Mouse (Mus musculus) G1E-ER4 (cell line): Measurements from ENCODE around the gene Izumo1. TPM values are rescaled to one million over a fixed set of nuclear protein-coding genes. Genes with fewer than 3 reads are reported as not detected.

Source experiments
- GATA1 ChIP-seq: IDR thresholded peaks from one replicate; pipeline ENCODE4 v1.8.0; 2012; ENCODE audit warnings: low read length, inconsistent platforms
- polyA plus RNA-seq: library from polyadenylated mRNA; stranded (reverse); fragments of >175 nt; gene quantifications from 2 replicates; pipeline ENCODE4 v1.2.3, GENCODE M21; 2012

Izumo1 gene
- polyA plus RNA-seq, 1 experiment = 0.14 TPM

DNA sequence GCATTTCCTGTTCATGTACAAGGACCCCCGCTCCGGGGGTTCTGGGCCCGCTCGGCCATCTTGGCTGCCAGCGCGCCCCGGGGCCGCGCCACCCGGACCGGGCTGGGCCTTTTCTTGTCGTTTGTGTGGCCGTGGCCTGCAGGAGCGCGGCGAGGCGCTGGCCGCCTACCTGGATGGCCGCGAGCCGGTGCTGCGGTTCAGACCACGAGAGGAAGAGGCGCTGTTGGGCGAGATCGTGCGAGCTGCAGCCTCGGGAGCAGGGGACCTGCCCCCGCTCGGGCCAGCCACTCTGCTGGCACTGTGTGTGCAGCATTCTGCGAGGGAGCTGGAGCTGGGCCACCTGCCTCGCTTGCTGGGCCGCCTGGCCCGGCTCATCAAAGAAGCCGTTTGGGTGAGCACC is 10.9 kb downstream of the Izumo1 start:
- TF ChIP-seq GATA1 = no peak

DNA sequence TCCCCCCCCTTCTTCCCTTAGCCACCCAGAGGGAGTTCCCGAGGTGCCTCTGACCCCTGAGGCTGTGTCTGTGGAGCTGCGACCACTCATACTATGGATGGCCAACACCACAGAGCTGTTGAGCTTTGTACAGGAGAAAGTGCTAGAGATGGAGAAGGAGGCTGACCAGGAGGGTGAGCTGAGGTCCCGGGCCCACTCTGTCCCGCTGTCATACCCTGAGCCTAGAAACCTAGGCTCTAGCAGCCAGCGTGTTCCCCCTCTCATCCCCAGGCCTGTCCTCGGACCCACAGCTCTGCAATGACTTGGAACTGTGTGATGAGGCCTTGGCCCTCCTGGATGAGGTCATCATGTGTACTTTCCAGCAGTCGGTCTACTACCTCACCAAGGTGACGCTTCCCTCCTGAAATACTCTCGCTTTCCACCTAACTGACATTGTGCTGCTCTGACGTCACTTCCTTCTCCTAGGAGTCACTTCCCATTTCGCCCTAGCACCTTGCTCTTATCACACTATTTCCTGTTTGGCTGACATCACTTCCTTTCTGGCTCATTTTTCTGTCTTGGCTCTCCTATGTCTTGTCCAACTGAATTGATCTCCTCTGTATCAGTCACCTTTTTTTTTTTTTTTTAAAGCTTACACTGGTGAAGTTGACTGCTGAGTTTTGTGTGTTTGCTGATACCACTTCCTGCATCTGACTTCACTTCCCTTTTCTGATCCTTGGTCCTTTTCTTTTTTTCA is 13.5 kb downstream of the Izumo1 start:
- TF ChIP-seq GATA1 = no peak

DNA sequence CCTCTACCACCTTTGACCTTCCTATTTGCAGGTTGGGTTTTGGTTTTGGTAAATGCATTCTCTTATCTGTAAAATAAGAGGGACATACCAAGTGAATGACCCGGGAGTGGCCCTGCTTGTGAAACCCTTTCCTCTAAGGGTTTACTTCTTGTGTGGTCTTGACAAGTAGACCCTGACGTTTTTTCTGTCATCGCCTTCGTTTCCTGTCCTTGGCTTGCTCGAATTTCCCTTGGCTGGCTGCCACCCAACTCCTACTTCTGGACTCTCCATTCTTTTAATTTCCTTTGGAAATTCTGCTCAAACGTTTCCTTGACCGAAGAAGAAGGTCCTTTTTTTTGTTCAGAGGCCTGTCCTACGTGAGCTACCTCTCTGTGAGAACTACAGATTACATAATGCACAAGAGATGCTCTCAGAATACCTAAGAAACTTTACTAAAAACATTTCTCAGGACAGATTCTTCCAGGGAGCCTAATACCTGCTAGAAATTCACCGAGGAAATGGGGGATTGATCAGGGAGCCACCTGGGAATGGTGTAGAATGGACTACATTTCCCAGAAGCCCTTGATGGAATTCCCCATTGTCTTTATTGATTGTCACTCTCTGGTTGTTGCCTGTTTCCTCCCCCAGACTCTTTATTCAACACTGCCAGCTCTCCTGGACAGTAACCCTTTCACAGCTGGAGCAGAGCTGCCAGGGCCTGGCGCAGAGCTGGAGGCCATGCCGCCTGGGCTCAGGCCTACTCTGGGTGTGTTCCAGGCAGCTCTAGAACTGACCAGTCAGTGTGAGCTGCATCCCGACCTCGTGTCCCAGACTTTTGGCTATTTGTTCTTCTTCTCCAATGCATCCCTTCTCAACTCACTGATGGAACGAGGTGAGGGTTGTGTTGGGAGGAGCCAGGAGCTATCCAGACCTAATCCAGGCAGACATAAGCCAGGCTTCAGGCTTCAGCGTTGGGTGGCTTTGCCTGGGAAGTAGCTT is 14.4 kb downstream of the Izumo1 start:
- TF ChIP-seq GATA1 = no peak

DNA sequence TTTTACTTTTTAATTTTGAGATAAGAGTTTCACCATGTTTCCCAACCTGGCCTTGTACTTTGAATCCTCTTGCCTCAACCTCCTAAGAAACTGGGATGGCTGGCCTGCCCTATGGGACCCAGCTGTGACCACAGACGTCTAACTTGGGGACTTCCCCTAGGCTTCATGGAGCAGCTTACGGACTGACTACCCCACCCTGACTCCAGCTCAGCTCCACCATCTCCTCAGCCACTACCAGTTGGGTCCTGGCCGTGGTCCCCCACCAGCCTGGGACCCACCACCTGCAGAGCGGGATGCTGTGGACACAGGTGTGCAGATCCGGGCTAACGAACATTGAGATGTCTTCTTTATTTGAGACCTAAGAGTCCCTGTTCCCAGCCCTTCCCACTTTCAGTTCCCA is 16.1 kb downstream of the Izumo1 start:
- no peak for TF ChIP-seq GATA1

DNA sequence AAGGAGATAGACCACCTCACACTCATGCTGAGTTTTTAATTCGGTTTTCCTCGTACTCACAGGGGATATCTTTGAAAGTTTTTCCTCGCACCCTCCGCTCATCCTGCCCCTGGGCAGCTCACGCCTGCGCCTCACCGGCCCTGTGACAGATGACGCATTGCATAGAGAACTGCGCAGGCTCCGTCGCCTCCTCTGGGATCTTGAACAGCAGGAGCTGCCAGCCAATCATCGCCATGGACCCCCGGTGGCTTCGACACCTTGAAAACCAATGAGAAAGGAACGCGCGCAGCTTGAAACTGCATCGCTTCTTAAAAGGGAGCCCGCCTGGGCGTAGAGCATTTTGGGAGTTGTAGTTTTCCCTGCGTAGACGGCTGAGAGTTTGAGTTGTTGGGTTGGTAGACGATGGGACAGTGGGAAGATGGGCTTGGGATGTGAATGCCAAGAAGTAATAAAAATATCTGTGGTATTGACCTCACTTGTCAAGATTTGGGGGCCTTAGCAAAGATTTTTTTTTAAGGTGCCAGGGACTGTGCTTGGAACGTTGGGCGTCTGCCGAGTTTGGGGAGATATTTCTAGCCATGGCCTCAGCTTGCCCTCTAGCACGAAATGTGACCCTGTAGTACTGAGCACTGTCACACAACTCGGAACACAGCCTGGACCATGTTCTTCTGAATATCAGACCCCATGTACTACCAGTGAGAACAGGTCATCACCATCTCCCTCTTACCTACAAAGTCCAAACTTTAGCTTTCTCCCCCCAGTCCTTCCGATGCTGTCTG is 17.2 kb downstream of the Izumo1 start:
- TF ChIP-seq GATA1 = no peak

DNA sequence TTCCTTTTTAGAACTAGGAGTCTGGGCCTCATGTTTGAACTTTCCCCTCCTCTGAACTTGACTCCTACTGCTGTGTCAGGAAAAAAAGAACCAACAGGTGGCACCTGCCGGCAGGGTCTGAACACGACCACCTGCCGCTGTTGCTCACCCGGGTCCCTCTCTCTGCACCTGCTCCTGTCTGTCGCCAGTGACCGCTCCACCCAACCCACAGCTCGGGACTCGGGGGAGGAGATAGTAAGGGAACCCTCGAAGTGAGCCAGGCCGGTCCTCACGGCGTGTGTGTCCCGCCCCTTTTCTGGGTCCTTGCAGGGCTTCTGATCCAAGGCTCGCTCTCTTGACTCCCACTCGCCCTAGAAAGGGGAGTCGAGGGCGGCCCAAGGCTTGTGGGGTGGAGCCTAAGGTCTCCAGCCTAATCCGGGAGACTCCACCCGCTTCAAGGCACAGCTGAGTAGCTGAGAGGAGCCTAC is 18.0 kb downstream of the Izumo1 start, which contains the start of gene Mamstr:
Gene Mamstr, plus strand, starts transcription at position 417 of the 467 bp plus-strand sequence.
- TF ChIP-seq GATA1 = no peak

DNA sequence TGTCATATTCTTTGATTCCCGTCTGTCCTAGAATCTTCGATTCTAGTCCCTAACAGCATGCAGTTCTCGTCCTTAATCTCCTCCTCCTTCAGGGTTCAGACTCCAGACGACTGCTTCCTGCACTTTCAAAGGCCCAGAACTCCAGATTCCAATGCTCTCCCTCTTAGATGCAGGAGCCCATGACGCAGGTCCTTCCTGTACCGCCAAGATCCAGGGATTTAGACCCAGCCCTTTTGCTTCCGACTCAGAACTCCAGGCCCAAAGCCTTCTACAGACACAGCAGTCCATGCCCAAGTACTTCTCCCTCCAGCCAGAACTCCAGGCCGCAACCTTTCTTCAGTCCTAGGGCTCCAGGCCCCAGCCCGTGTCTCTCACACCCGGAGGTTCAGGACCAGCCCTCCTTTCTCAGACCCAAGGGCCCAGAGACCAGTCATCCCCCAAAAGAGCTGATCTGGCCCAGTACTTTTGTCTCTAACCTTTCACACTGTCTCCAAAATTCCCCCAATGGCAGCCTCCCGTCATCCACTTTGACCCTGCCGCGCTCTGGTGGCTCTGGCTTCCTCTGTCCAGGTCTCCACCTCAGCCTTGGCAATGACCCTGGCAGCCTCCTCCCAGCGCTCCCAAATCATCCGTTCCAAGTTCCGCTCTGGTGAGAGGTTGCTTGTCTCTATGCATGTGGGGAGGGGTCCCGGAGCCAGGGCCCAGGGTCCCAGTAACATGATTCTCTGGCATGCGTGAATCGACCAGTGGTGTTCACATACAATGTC is 18.8 kb downstream of the Izumo1 start:
- no peak for TF ChIP-seq GATA1

DNA sequence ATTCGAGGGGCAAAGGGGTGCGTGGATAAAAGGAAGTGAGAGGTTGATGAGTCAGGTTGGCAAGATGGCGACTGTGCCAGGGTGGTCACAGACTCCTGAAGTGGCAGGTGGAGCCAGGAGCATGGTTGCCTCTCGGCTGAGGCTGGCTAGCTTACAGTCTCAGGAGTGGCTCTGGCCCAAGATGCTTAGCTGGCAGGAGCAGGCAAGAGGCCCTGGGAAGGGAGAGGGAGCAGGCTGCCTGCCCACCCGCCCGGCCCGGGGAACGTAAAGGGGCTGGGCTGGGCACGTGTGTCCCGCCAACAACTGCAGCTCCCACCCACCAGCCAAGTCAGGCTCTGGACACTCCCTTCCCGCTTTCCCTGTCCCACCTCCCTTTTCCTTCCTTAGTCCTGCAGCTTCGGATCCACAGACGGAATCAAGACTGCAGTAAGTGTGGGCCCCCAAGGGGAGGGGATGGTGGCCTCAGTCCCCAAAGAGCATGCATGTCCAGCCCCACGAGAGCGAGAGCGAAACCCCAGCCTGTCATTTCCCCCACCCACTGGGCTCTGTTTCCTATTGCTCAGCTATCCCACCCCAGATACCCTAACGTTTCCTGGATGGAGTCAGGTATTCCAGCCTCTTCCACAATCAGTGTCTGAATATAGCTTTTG is 19.9 kb downstream of the Izumo1 start:
- no peak for TF ChIP-seq GATA1

DNA sequence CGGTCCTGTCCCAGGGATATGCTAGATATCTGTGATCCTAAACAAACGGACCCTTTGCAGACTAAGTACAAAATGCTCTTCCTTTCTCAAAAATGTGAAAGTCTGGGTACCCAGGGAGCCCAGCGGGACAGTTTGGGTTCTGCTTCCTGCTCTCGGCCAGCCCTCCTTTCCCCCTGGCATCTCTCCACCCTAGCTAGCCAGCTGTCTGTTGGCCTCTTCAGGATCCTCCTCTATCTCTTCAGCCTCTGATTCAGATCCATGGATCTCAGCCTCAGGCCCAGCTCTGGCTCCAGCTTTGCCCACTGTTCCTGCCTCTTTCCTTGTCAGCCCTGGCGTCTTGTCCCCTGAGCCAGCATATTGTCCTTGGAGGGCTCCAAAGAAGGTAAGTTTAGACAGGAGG is 20.5 kb downstream of the Izumo1 start:
- no peak for TF ChIP-seq GATA1

DNA sequence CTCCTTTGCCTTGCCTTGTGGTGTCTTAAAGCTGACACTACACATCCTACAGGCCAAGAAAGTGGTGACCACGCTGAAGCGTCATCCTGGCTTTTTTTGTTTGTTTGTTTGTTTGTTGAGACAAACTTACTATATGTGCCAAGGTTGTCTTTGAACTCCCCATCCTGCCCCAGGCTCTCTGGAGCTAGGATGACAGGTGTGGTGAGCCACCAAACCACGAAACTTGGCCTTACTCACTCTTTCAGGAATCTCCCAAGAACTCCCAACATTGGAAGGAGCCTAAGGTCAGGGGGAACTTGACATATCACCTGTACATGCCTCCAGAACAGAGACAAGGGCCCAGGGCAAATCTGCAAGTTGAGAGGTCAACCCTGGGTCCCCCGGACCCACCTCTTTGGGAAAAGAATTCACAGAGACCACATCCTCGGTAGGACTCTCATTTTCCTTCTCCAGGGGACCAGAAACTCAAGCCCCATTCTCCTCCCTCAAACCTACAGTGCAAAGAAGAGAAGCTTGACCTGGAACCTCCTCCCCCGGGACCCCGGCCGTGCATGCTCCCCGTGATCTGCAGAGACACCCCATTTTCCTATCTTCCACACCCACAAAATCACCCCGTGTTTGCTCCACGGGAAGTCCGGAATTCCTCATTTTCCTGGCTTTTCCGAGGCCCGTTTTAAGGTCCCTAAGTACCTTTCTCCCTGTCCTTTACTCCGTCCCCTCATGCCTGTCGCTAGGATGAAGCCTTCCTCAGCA is 21.1 kb downstream of the Izumo1 start:
- no peak for TF ChIP-seq GATA1

DNA sequence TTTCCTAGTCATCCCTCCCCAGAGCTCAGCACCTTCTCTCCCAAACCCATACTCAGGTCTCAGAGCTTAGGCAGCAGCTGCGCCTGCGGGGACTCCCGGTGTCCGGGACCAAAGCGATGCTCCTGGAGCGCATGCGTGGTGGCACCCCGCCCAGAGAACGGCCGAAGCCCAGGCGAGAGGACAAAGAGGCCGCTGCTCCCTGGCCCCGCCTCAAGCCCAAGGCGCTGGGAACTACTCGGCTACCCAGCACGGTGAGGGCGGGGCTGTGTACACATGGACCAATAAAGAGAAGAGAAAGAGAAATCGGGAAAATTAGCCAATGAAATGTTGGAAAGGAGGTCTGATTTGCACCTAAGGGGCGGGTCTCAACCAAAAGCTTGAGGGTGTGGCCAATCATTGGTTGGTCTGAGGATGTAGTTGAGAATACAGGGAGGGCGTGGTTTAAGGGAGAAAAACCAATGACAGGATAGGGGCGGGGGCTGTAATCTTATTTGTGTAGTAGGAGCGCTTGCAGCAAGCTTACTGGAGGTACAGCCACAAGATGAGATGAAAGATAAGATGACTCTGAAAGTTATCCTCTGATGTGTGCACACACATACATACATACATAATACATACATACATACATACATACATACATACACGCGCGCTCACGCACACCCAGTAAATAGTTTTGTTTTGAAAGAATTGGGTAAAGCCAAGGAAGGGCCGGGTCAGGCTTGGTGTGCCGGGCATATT is 22.0 kb downstream of the Izumo1 start:
- TF ChIP-seq GATA1 = no peak

DNA sequence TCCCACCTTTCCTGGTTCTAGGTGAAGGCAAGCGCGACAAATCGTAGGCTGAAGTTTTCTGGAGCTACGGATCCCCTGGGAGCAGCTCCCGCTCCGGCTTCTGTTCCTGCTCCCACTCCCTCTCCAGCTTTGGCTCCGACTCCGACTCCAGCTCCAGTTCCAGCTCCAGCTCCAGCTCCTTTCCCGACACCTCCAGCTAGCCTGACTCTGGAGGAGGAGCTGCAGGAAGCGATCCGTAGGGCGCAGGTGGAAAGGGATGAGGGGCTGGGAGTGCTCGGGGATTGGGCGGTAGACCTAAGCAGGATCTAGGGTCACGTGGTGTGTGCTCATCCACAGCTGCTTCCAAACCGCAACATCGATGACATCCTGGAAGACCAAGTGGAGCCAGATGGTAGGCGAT is 22.6 kb downstream of the Izumo1 start:
- no peak for TF ChIP-seq GATA1
